Mouse (Mus musculus): ENCODE data around the gene Zscan4c.
"Not testable (repeated sequence)": the region's sequence is repeated elsewhere in the genome, so short reads cannot be mapped to it uniquely, and the experiment has no call there.

Gene Zscan4c

DNA sequence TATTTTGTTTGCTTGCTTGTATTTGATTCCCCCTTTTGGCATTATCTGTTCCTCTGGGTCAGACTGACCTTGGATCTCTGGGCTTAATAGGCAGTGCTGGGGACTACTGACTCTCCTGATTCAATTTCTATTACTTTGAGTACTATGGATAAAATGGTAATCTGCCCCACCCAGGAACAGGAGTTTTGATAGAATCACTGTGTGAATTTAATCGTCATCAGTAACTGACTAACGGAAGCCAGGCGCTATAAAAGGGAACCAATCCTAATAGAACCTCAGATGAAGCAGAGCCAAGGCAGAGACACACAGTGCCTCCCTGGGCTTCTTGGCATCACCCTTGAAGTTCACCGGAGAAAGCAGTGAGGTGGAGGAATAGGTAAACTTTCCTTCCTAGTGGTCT, at the start of gene Zscan4c:
Gene Zscan4c (plus strand): TSS at position 301 of the 400 bp plus-strand sequence.
- not testable (repeated sequence) for DNase-seq (ENCODE audit: low read depth, low spot score)

Data from A20 (cell line).